Mouse (Mus musculus) embryonic facial prominence, embryonic 11.5 days (tissue): ENCODE data around the gene Apmap. TPM values are rescaled to one million over a fixed set of nuclear protein-coding genes. Genes with fewer than 3 reads are reported as not detected.
A peak's percentile ranks its signal among the peaks of the same experiment; 100 is the strongest.
"Not testable (repeated sequence)": the region's sequence is repeated elsewhere in the genome, so short reads cannot be mapped to it uniquely, and the experiment has no call there.

Experiments used
- ATAC-seq: fragments of 200-750 bp; cut with Nextera tagmentation; replicated peaks from 2 replicates; pipeline ENCODE4 v1.8.0; 2017; ENCODE audit warnings: low read depth; ENCODE audit not compliant: insufficient number of reproducible peaks, low FRiP score, low TSS enrichment
- DNase-seq: peaks from one replicate; pipeline ENCODE4 v3.0.0-alpha.2; 2015; ENCODE audit warnings: low spot score
- H3K27ac ChIP-seq: fragments of 300-500 bp; sonication (generic); replicated peaks from 2 replicates; pipeline ENCODE4 v1.5.1; 2014; ENCODE audit warnings: mild to moderate bottlenecking, low read depth, low read length, control low read depth
- H3K27me3 ChIP-seq: fragments of 300-500 bp; sonication (generic); 2 replicates; pipeline ENCODE4 v1.6.1; 2014; ENCODE audit warnings: mild to moderate bottlenecking, low read length, moderate library complexity, mixed read lengths; ENCODE audit not compliant: control insufficient read depth, insufficient read depth
- H3K36me3 ChIP-seq: fragments of 300-500 bp; sonication (generic); replicated peaks from 2 replicates; pipeline ENCODE4 v1.6.1; 2014; ENCODE audit warnings: low read depth, mild to moderate bottlenecking, low read length, moderate library complexity, mixed read lengths; ENCODE audit not compliant: control insufficient read depth, insufficient read depth
- H3K4me1 ChIP-seq: fragments of 300-500 bp; sonication (generic); 2 replicates; pipeline ENCODE4 v1.6.1; 2014; ENCODE audit warnings: low read length, mixed read lengths; ENCODE audit not compliant: control insufficient read depth, insufficient read depth
- H3K4me2 ChIP-seq: fragments of 300-500 bp; sonication (generic); 2 replicates; pipeline ENCODE4 v1.6.1; 2014; ENCODE audit warnings: low read depth, mild to moderate bottlenecking, control low read depth, low read length, moderate library complexity
- H3K4me3 ChIP-seq: fragments of 300-500 bp; sonication (generic); 2 replicates; pipeline ENCODE4 v1.5.1; 2014; ENCODE audit warnings: low read depth, low read length, control low read depth
- H3K9ac ChIP-seq: fragments of 300-500 bp; sonication (generic); replicated peaks from 2 replicates; pipeline ENCODE4 v1.6.1; 2014; ENCODE audit warnings: mild to moderate bottlenecking, control low read depth, low read length
- H3K9me3 ChIP-seq: fragments of 300-500 bp; sonication (generic); replicated peaks from 2 replicates; pipeline ENCODE4 v1.6.1; 2016; ENCODE audit warnings: mild to moderate bottlenecking, low read length, inconsistent platforms, mixed read lengths; ENCODE audit not compliant: control insufficient read depth
- WGBS: fragments of 180-500 bp; shearing (Covaris S2); extraction: QIAGEN DNeasy Blood & Tissue Kit; methylation state at CpG from one replicate; pipeline ENCODE4 v1.1.7; 2014; 5-methylcytosine and 5-hydroxymethylcytosine counted together
- polyA plus RNA-seq: library from polyadenylated mRNA; unstranded; fragments of >200 nt; fragmentation: Nextera tagmentation; extraction: Ambion mirVana; gene quantifications from 2 replicates; pipeline ENCODE4 v1.2.1, GENCODE M21; 2014

Gene Apmap
- polyA plus RNA-seq, 1 experiment from 2014 or later, result 32.0 TPM

- Histone ChIP-seq H3K27me3 (no peaks in the 10 kb centered on the region), H3K4me2 (no peak overlapping the region), H3K4me1 (no peaks in the 10 kb centered on the region), H3K9me3 (no peaks in the 10 kb centered on the region), H3K27ac (no peak overlapping the region), H3K4me3 (no peak overlapping the region), H3K9ac (no peak overlapping the region), H3K36me3 (no peaks in the 10 kb centered on the region)
- 81% methylated on average over 5 of the region's 5 CpGs for WGBS
- DNase-seq (no peak), ATAC-seq (no peak)
Measured at GRCm38 (mm10) chr2:150578603-150579002, 29.8 kb downstream of the Apmap start.

DNA sequence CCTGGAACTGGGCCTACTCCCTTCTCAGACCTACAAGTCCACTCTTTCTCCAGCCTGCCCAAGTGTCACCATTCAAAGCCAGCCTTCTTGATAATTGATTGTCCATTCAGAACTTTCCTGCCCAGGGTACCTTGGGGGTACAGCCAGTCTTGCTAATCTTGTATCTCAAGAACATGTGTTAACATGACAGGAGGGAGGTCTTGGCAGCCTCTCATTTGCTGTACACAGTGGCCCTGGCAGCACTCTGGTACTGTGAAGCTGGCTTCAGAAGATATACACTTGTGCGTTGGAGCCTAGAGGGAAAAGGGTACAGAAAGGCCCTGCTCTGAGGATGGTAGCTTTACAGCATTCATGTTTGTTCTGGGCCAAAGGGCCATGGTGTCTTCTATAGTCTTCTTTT, 32.1 kb downstream of the Apmap start:
- Histone ChIP-seq H3K36me3 (no peaks in the 10 kb centered on the region), H3K9ac (no peak overlapping the region), H3K27me3 (no peaks in the 10 kb centered on the region), H3K4me1 (no peaks in the 10 kb centered on the region), H3K9me3 (no peaks in the 10 kb centered on the region), H3K4me2 (no peak overlapping the region), H3K27ac (no peak overlapping the region), H3K4me3 (no peak overlapping the region)
- ATAC-seq (no peak), DNase-seq (no peak)
- WGBS, result 93% methylated on average over 1 of the region's 1 CpGs

GRCm38 (mm10) chr2:150572463-150572862, 35.9 kb downstream of the Apmap start:
- WGBS, result 94% methylated on average over 3 of the region's 3 CpGs
- Histone ChIP-seq H3K9me3 (no peaks in the 10 kb centered on the region), H3K36me3 (no peaks in the 10 kb centered on the region), H3K27me3 (no peaks in the 10 kb centered on the region), H3K4me2 (no peak overlapping the region), H3K27ac (no peak overlapping the region), H3K4me1 (no peaks in the 10 kb centered on the region), H3K9ac (no peak overlapping the region), H3K4me3 (no peak overlapping the region)
- DNase-seq, result no peak
- ATAC-seq, result no peak

GRCm38 (mm10) chr2:150570761-150571160, 37.6 kb downstream of the Apmap start:
- WGBS, result 93% methylated on average over 2 of the region's 2 CpGs
- no peak overlapping the region for H3K9ac ChIP-seq
- ATAC-seq, result no peak

DNA sequence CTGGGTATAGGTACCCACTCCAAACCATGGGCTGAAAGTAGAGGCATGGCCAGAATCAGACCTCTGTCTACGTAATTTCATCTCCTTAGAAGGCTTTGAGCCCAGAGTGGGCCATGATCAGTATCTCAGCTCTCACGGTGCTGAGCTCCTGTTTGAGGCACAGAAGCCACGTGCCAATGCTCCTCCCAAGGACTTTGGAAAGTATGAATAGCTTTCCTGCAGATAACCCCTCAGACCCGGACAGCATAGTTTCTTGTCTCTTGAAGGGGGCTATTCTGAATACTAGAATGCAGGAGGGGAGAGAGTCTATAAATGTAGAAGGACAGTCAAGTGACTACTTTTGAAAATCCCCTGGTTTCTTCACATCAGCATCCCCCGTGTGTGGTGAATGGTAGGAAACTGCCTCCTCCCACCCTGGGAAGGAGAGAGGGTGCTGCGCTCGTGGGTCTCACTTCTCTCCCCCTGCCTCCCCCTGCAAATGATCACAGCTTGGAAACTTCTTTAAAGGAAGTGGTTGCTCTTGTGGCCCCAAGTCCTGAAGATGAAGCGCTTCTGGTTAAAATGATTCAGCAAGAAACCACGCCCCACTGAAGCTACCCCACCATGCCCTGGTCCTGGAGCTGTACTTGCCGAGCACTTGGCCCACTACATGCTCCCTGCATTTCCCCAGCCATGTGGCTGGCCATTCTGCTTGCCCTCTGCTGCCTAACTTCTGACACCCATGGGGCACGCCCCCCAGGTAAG, 38.3 kb downstream of the Apmap start, which contains the start of gene Cst7:
Cst7 (plus strand) TSS at position 569 of the 744 bp plus-strand sequence.
- Histone ChIP-seq H3K4me3 (no peak within 1 kb of the TSS), H3K27ac (no peak within 1 kb of the TSS)
- WGBS, result 81% methylated on average over 11 of the region's 11 CpGs

More at GRCm38 (mm10) chr2:150570761-150571160, 37.6 kb downstream of the Apmap start:
- H3K27ac ChIP-seq, result no peak overlapping the region
- H3K9me3 ChIP-seq, result no peaks in the 10 kb centered on the region
- no peaks in the 10 kb centered on the region for H3K4me1 ChIP-seq
- no peaks in the 10 kb centered on the region for H3K36me3 ChIP-seq
- no peak overlapping the region for H3K4me2 ChIP-seq
- no peak for DNase-seq
- H3K4me3 ChIP-seq, result no peak overlapping the region
- no peaks in the 10 kb centered on the region for H3K27me3 ChIP-seq

DNA sequence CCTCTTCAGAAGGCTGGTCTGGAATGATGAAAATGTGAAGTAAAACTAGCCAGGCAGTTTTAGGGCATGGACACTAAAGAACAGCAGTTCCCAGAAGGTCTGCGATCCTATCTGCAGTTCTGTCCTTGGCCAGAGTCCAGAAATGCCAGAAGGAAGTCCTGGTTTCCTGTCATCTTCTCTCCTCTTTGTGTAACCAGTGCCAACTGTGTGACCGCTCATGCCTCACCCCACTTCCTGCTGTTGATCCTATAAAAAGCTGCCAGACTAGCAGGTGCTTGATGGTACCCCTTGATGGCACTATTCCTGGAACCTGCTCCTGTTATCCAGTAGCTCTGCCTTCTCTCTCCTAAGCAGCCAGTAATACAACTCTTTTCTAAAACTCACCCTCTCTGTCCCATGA, 41.3 kb downstream of the Apmap start:
- Histone ChIP-seq H3K27ac (no peak overlapping the region), H3K4me2 (no peak overlapping the region), H3K4me3 (no peak overlapping the region), H3K9ac (no peak overlapping the region), H3K9me3 (no peaks in the 10 kb centered on the region), H3K36me3 (no peaks in the 10 kb centered on the region), H3K4me1 (no peaks in the 10 kb centered on the region), H3K27me3 (no peaks in the 10 kb centered on the region)
- 83% methylated on average over 2 of the region's 2 CpGs for WGBS
- ATAC-seq (no peak), DNase-seq (no peak)

More for the DNA sequence above, 38.3 kb downstream of the Apmap start, which contains the start of gene Cst7:
- H3K9me3 ChIP-seq, result no peaks in the 10 kb centered on the region
- ATAC-seq, result no peak
- no peaks in the 10 kb centered on the region for H3K27me3 ChIP-seq
- no peak within 1 kb of the TSS for H3K9ac ChIP-seq
- H3K4me1 ChIP-seq, result no peaks in the 10 kb centered on the region
- no peaks in the 10 kb centered on the region for H3K36me3 ChIP-seq
- H3K4me2 ChIP-seq, result no peak within 1 kb of the TSS
- DNase-seq, result no peak

GRCm38 (mm10) chr2:150558568-150558967, 49.8 kb downstream of the Apmap start:
- peak; percentile 19 for DNase-seq

DNA sequence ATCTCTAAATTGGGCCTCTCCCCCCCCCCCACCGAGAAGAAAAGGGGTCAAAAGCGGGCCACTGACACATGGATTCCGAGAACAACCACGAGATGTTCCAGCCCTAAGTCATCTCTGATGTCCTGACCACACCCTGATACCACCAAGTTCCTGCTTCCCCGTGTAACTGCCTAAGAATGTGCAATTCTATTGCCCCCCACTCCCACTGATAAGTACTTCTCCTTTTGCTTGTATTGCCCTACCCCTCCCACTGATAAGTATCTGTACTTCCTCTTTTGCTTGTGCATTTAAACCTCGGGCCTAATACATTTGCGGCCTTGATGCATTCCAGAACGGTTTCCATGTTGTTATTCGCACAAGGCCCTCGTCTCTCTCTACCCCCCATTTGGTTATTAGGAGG, 58.8 kb downstream of the Apmap start:
- not testable (repeated sequence) for H3K36me3 ChIP-seq, H3K4me2 ChIP-seq, DNase-seq, H3K4me3 ChIP-seq, ATAC-seq, H3K9ac ChIP-seq, H3K27me3 ChIP-seq, H3K9me3 ChIP-seq, H3K27ac ChIP-seq, H3K4me1 ChIP-seq
- WGBS, result 82% methylated on average over 10 of the region's 10 CpGs

More at GRCm38 (mm10) chr2:150558568-150558967, 49.8 kb downstream of the Apmap start:
- H3K4me3 ChIP-seq, result no peak overlapping the region
- H3K27ac ChIP-seq, result no peak overlapping the region
- WGBS, result 67% methylated on average over 3 of the region's 3 CpGs
- H3K9ac ChIP-seq, result no peak overlapping the region
- no peaks in the 10 kb centered on the region for H3K9me3 ChIP-seq
- no peaks in the 10 kb centered on the region for H3K27me3 ChIP-seq
- H3K4me1 ChIP-seq, result no peaks in the 10 kb centered on the region
- no peak for ATAC-seq
- no peak overlapping the region for H3K4me2 ChIP-seq
- no peaks in the 10 kb centered on the region for H3K36me3 ChIP-seq
